Comparison of ENCODE assay signal across 9 mouse cellular contexts in the genomic region with DNA sequence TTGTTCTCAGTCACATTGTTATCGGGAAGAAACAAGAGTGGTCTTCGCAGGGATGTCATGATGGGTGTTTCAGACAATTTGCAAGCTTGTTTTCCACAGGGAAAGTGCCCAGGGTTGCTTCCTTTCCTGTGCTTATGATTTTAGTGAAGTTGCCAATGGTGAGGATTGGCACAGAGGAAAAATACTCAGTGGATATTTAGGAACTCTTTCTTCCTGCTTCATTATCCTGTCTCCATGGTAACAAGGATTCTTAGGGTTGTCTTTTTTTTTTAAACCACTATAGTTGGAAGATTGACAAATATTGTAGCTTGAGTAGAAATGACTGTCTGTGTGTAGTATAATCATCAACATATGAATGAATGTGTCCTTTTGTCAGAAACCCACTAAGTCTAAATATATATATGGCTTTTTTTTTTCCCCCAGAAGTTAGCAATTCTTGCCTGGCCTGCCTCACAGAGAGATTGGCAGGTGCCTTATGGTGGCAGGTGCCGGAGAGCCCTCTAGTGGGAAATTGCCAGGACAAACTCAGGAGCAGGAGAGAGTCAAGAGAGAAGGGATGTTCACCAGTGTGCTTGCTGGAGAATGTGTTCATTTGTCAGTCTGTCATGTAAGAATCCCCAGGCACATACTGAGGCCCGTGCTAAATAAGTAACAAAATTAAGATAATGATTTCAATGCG. TPM values are rescaled to one million over a fixed set of nuclear protein-coding genes. Genes with fewer than 3 reads are reported as not detected.
DNase-seq lines count a peak whose midpoint lies in the region; ATAC-seq and TF ChIP-seq lines count a peak whose summit lies in the region.
"Had no signal": no experiment of that assay in that cellular context is flagged by ENCODE, and none has a peak within 500 bp of the region (broad histone marks: within the 10 kb centered on the region; RNA-seq: fewer than 3 reads in every experiment).

No protein-coding gene starts in this region.

- TF ChIP-seq CTCF in liver, embryonic 14.5 days (IDR thresholded peaks at IDR 0.05; ENCODE audit: low read depth), result peak; percentile 23; the same call in 1 of the 2 replicates

- no peak overlapping the region for H3K27ac ChIP-seq in liver, embryonic 14.5 days
- H3K27ac ChIP-seq: heart, embryonic 13.5 days had no signal

- ATAC-seq in liver, embryonic 14.5 days (ENCODE audit: insufficient read depth), result no peak

- H3K9me3 ChIP-seq in liver, embryonic 14.5 days (ENCODE audit: control insufficient read depth, low read length), result no peaks in the 10 kb centered on the region
- H3K9me3 ChIP-seq: heart, embryonic 13.5 days had no signal

- H3K4me3 ChIP-seq in liver, embryonic 14.5 days (ENCODE audit: insufficient read depth in 1 of 2, low read depth in 2 of 2, low read length in 2 of 2), result no peak overlapping the region
- H3K4me3 ChIP-seq: heart, embryonic 13.5 days had no signal

- H3K9ac ChIP-seq in liver, embryonic 14.5 days (replicated peaks), result no peak overlapping the region
- H3K9ac ChIP-seq: heart, embryonic 13.5 days had no signal

- H3K4me1 ChIP-seq in liver, embryonic 14.5 days (replicated peaks; ENCODE audit: control insufficient read depth in 2 of 2, insufficient read depth in 2 of 2, low read length in 1 of 2), result no peaks in the 10 kb centered on the region; a peak in 1 of 4 replicates

- no peak for TF ChIP-seq EP300 in liver, embryonic 14.5 days (IDR thresholded peaks at IDR 0.05; ENCODE audit: low read depth)

- WGBS in liver, embryonic 14.5 days (ENCODE audit: insufficient replicate concordance), result 59% methylated on average over 5 of the region's 5 CpGs

- H3K36me3 ChIP-seq in liver, embryonic 14.5 days (replicated peaks; ENCODE audit: control insufficient read depth, insufficient read depth, low read depth), result no peaks in the 10 kb centered on the region

- no peak overlapping the region for H3K4me2 ChIP-seq in liver, embryonic 14.5 days (ENCODE audit: low read depth)
- H3K4me2 ChIP-seq: heart, embryonic 13.5 days had no signal

- peak; percentile 48 to 65 for DNase-seq in adrenal gland, postnatal 36 days
- DNase-seq in adrenal gland, postnatal 14 days, result no peak
- DNase-seq in liver, embryonic 14.5 days (ENCODE audit: low read depth in 3 of 3, low spot score in 3 of 3), result no peak
- DNase-seq in liver, result no peak
- peak; percentile 24 for DNase-seq in embryo, embryonic 10 days (ENCODE audit: low spot score)
- DNase-seq in lung, postnatal 36 days, result peak; percentile 66
- DNase-seq in spleen, postnatal 4 days (ENCODE audit: low spot score in 2 of 2), result no peak
- DNase-seq in T-cell, adult 2 months (ENCODE audit: low spot score), result no peak

- H3K27me3 ChIP-seq in liver, embryonic 14.5 days (ENCODE audit: control insufficient read depth, insufficient read depth, low read length), result no peaks in the 10 kb centered on the region
- H3K27me3 ChIP-seq: heart, embryonic 13.5 days had no signal

RNA-seq across cellular contexts. Expression of a gene that starts 49.4 kb away (rescaled TPM):
- 1 to 10 TPM in 1 of 2 experiments, under 1 TPM in 1; 0.99 to 1.4 TPM for total RNA-seq in adrenal gland, postnatal 36 days (2021)
- 5.0 and 6.6 TPM in 2 replicates for total RNA-seq in adrenal gland, postnatal 14 days (2021)
- polyA plus RNA-seq in liver, embryonic 14.5 days (2012; rRNA removed), result 0.16 and 0.19 TPM in 2 replicates
- 0.09 TPM in 2 replicates for polyA plus RNA-seq in liver, embryonic 14.5 days (2014; fragmentation: Nextera tagmentation; extraction: Ambion mirVana)

Comparison
In these comparisons a context has a peak if more than half of its experiments do, and no peak if none do; other contexts are left out.
1. DNase-seq: peak in adrenal gland, postnatal 36 days (2 of 2), embryo, embryonic 10 days (single experiment) and lung, postnatal 36 days (single experiment); none in adrenal gland, postnatal 14 days (single experiment), liver, embryonic 14.5 days (0 of 3), liver (single experiment), spleen, postnatal 4 days (0 of 2) and T-cell, adult 2 months (single experiment).